Mouse (Mus musculus): ENCODE data around the gene Gm6676. TPM values are rescaled to one million over a fixed set of nuclear protein-coding genes. Genes with fewer than 3 reads are reported as not detected.
"Not testable (repeated sequence)": the region's sequence is repeated elsewhere in the genome, so short reads cannot be mapped to it uniquely, and the experiment has no call there.

Gm6676 gene
- total RNA-seq (2014; rRNA removed) (not detected in 2 replicates), polyA plus RNA-seq (2012; rRNA removed) (not detected in 2 replicates)

DNA sequence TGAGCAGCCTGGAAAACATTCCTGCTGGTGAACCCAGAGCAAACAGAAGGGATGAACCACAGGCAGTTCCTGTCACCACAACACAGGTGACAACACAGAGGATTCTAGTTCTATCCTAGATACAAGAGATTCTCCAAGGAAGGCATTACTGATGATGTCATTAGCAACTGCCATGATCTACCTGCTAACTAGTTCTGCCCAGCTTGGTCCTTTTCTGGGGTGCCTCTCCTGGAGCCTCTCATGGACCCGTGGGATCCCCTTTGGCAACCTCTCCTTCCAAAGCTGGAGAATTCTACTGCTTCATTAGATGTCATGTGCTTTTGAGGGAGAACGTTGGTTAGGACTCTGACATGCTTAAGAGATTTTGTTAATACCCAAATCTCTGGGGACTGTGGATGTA lies at the start of gene Gm6676:
Gene Gm6676, minus strand, starts transcription at position 101 of the 400 bp plus-strand sequence.
- no CpG with 5 or more reads among the region's 2 CpGs for WGBS
- H3K27ac ChIP-seq (replicated peaks; ENCODE audit: insufficient read depth, low read depth, low read length); H3K4me1 ChIP-seq (ENCODE audit: control insufficient read depth, insufficient read depth, low read length); DNase-seq (ENCODE audit: extremely low read depth, low read depth, low spot score); H3K4me3 ChIP-seq (ENCODE audit: insufficient read depth, low read depth, low read length); H3K9ac ChIP-seq (ENCODE audit: low read depth, low read length); H3K27me3 ChIP-seq (ENCODE audit: control insufficient read depth, insufficient read depth, low read length); H3K36me3 ChIP-seq (ENCODE audit: control insufficient read depth, insufficient read depth, low read length); H3K79me2 ChIP-seq (ENCODE audit: control insufficient read depth, insufficient read depth, low read length): not testable (repeated sequence)

DNA sequence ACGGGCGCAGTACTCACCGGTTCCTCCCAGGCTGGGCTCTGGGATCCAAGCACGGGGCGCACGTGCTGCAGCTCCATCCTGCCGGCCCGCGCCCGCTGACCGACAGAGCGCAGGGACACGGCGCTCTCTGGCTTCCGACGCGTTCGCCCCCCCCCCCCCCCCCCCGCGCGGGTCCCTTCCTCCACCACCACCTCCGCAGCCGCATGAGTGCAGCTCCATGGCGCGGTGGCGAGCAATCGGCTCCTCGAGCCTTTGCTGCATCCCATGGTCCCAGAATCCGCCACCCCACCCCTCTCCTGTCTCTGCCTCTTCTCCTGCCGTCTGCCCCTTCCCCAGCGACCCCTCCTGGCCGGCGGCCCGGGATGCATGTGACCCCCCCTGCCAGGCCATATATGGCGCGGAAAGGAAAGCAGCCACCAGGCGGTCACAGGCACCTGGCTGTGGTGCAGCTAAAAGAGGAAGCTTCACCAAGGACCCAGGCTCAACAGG lies 49.3 kb upstream of the Gm6676 start, which contains the start of gene Gm3512:
Gene Gm3512, minus strand, starts transcription at position 51 of the 489 bp plus-strand sequence.
- not testable (repeated sequence) for H3K4me3 ChIP-seq (ENCODE audit: insufficient read depth, low read depth, low read length); H3K79me2 ChIP-seq (ENCODE audit: control insufficient read depth, insufficient read depth, low read length); H3K27ac ChIP-seq (replicated peaks; ENCODE audit: insufficient read depth, low read depth, low read length); H3K36me3 ChIP-seq (ENCODE audit: control insufficient read depth, insufficient read depth, low read length); H3K9ac ChIP-seq (ENCODE audit: low read depth, low read length); H3K27me3 ChIP-seq (ENCODE audit: control insufficient read depth, insufficient read depth, low read length); DNase-seq (ENCODE audit: extremely low read depth, low read depth, low spot score); H3K4me1 ChIP-seq (ENCODE audit: control insufficient read depth, insufficient read depth, low read length)
- no CpG with 5 or more reads among the region's 37 CpGs for WGBS

DNA sequence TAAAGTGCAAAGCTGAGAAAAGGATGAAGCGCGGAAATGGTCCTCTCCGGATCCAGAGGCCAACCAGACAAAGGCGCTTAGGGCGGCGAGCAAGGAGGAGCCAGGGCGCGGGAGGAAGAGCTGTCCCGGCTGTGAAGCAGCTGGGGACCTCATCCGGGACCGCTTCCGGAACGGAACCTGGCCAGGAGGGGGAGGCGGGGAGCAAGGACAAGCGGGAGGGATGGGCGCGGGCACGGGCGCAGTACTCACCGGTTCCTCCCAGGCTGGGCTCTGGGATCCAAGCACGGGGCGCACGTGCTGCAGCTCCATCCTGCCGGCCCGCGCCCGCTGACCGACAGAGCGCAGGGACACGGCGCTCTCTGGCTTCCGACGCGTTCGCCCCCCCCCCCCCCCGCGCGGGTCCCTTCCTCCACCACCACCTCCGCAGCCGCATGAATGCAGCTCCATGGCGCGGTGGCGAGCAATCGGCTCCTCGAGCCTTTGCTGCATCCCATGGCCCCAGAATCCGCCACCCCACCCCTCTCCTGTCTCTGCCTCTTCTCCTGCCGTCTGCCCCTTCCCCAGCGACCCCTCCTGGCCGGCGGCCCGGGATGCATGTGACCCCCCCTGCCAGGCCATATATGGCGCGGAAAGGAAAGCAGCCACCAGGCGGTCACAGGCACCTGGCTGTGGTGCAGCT lies 19.9 kb downstream of the Gm6676 start:
- H3K4me1 ChIP-seq (ENCODE audit: control insufficient read depth, insufficient read depth, low read length); DNase-seq (ENCODE audit: extremely low read depth, low read depth, low spot score); H3K36me3 ChIP-seq (ENCODE audit: control insufficient read depth, insufficient read depth, low read length); H3K27ac ChIP-seq (replicated peaks; ENCODE audit: insufficient read depth, low read depth, low read length); H3K79me2 ChIP-seq (ENCODE audit: control insufficient read depth, insufficient read depth, low read length); H3K27me3 ChIP-seq (ENCODE audit: control insufficient read depth, insufficient read depth, low read length); H3K9ac ChIP-seq (ENCODE audit: low read depth, low read length): not testable (repeated sequence)
- WGBS, result 3% methylated on average over 8 of the region's 54 CpGs
- peak overlapping the region; percentile 33; the same call in 1 of the 2 replicates for H3K4me3 ChIP-seq (ENCODE audit: insufficient read depth, low read depth, low read length)

DNA sequence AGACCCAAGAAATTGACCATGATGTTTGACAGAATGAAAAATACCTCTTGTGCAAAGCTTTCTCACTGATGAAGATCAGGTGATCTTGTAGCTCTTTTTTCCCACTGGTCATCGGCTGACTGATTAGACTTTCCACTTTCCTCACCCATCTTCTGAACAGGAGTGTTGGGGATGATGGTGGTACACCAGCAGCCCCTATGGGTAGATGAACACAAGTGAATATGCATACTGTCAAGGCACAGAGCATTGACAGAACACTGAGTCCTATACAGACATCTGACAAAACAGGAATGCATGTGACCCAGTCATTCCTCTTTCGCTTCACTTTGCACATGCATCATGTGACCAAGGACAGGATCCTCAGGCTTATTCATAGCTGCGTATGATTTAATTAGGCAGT lies 24.7 kb downstream of the Gm6676 start, which contains the start of gene Gm3696:
Gene Gm3696, minus strand, starts transcription at position 101 of the 400 bp plus-strand sequence.
- H3K4me3 ChIP-seq (ENCODE audit: insufficient read depth, low read depth, low read length); H3K4me1 ChIP-seq (ENCODE audit: control insufficient read depth, insufficient read depth, low read length); H3K27me3 ChIP-seq (ENCODE audit: control insufficient read depth, insufficient read depth, low read length); H3K36me3 ChIP-seq (ENCODE audit: control insufficient read depth, insufficient read depth, low read length); H3K9ac ChIP-seq (ENCODE audit: low read depth, low read length); H3K79me2 ChIP-seq (ENCODE audit: control insufficient read depth, insufficient read depth, low read length); H3K27ac ChIP-seq (replicated peaks; ENCODE audit: insufficient read depth, low read depth, low read length); DNase-seq (ENCODE audit: extremely low read depth, low read depth, low spot score): not testable (repeated sequence)
- 78% methylated on average over 1 of the region's 3 CpGs for WGBS

Other genes with a start within 250 kb of the Gm6676 start
- not detected in 2 replicates for gene Gm3667, start 235.4 kb downstream of the Gm6676 start, total RNA-seq (2014; rRNA removed)
- gene Gm3667, start 235.4 kb downstream of the Gm6676 start, polyA plus RNA-seq (2012; rRNA removed), result not detected in 2 replicates
- gene Gm6356, start 151.6 kb downstream of the Gm6676 start, total RNA-seq (2014; rRNA removed), result not detected in 2 replicates
- not detected in 2 replicates for gene Gm6356, start 151.6 kb downstream of the Gm6676 start, polyA plus RNA-seq (2012; rRNA removed)
- gene Gm10406, start 98.0 kb downstream of the Gm6676 start, total RNA-seq (2014; rRNA removed), result not detected in 2 replicates
- not detected in 2 replicates for gene Gm10406, start 98.0 kb downstream of the Gm6676 start, polyA plus RNA-seq (2012; rRNA removed)
- not detected in 2 replicates for gene Gm3685, start 80.4 kb downstream of the Gm6676 start, total RNA-seq (2014; rRNA removed)
- not detected in 2 replicates for gene Gm3685, start 80.4 kb downstream of the Gm6676 start, polyA plus RNA-seq (2012; rRNA removed)
- gene Gm3696, start 24.8 kb downstream of the Gm6676 start, total RNA-seq (2014; rRNA removed), result not detected in 2 replicates
- gene Gm3696, start 24.8 kb downstream of the Gm6676 start, polyA plus RNA-seq (2012; rRNA removed), result not detected in 2 replicates
- not detected in 2 replicates for gene Gm3512, start 49.1 kb upstream of the Gm6676 start, total RNA-seq (2014; rRNA removed)
- gene Gm3512, start 49.1 kb upstream of the Gm6676 start, polyA plus RNA-seq (2012; rRNA removed), result not detected in 2 replicates
- gene Gm16434, start 69.1 kb upstream of the Gm6676 start, total RNA-seq (2014; rRNA removed), result not detected in 2 replicates
- gene Gm16434, start 69.1 kb upstream of the Gm6676 start, polyA plus RNA-seq (2012; rRNA removed), result not detected in 2 replicates
- gene Gm3727, start 139.3 kb upstream of the Gm6676 start, total RNA-seq (2014; rRNA removed), result not detected in 2 replicates
- not detected in 2 replicates for gene Gm3727, start 139.3 kb upstream of the Gm6676 start, polyA plus RNA-seq (2012; rRNA removed)
- not detected in 2 replicates for gene Gm3739, start 189.6 kb upstream of the Gm6676 start, total RNA-seq (2014; rRNA removed)
- gene Gm3739, start 189.6 kb upstream of the Gm6676 start, polyA plus RNA-seq (2012; rRNA removed), result not detected in 2 replicates
- not detected in 2 replicates for gene Gm5797, start 207.0 kb upstream of the Gm6676 start, total RNA-seq (2014; rRNA removed)
- gene Gm5797, start 207.0 kb upstream of the Gm6676 start, polyA plus RNA-seq (2012; rRNA removed), result not detected in 2 replicates
- gene Gm8374, start 239.7 kb upstream of the Gm6676 start, total RNA-seq (2014; rRNA removed), result not detected in 2 replicates
- not detected in 2 replicates for gene Gm8374, start 239.7 kb upstream of the Gm6676 start, polyA plus RNA-seq (2012; rRNA removed)

All from liver, adult 2 months (tissue).